Mouse (Mus musculus) liver, embryonic 18 days (tissue): ENCODE results near the gene Cacna1h. TPM values are rescaled to one million over a fixed set of nuclear protein-coding genes. Genes with fewer than 3 reads are reported as not detected.

Experiments used
- polyA plus RNA-seq: library from polyadenylated mRNA; depleted of rRNA; stranded (reverse); fragments of >200 nt; gene quantifications from 2 replicates; pipeline ENCODE4 v1.2.3, GENCODE M21; 2012; rRNA removed

The Cacna1h gene
- 0.38 and 0.97 TPM in 2 replicates for polyA plus RNA-seq

GRCm38 (mm10) chr17:25433617-25434606, at the start of gene Cacna1h:
Cacna1h (minus strand) TSS chr17:25433783.

DNA sequence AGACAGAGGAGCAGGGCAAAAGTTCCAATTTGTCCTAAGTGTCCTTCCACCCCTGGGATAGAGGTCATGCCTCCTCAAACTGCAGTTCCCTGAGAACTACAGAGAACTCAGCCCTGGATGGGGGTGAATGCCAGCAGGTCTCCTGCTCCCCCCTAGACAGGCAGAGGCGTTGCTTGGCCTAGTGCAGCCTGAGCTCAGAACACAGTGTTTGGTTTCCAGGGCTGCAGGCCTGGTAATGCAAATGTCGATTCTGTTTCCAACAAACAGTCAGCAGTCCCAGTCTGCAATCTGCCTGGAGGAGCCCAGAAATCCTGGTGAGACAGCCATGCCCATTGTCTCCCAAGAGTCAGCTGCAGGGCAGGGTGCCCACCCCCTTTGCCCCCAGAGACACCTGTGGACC, 20.7 kb upstream of the Cacna1h start, which contains the start of gene Tekt4:
Gene Tekt4 (plus strand): TSS at position 344 of the 400 bp plus-strand sequence.

DNA sequence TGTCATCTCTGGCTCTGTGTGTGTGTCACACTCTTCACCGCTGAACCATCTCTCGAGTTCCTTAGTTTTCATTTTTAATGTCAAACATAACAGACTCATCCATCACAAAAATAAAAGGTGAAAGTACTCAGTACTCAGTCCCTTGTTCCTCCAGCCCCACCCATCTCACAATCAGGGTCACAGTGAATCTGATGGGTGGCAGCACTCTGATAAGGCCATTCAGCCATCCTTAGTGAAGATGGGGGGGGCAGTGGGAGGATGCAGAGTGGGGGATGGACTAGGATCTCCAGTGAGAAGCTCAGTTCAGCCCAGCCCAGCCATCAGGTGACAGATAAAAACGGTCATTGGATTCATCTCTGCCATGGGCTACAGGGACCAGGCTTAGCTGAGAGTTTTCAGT, 64.6 kb downstream of the Cacna1h start, which contains the start of gene Tpsg1:
Gene Tpsg1 (plus strand): TSS at position 301 of the 400 bp plus-strand sequence.

DNA sequence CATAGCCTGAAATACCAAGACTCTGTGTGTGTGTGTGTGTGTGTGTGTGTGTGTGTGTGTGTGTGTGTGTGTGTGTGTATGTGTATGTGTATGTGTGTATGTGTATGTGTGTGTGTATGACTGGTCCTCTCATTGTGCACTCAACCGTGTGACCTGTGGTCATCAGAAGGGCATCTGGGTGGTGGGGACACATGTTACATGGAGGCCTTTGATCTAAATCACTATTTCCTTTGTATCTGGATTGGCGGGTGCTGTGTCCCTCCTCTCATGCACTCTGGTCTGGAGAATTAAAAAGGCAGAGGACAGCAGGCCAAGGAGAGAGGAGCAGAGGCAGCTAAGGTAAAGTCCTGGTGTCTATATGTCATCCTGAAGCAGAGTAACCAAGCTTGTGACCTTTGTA, 67.6 kb downstream of the Cacna1h start, which contains the start of gene Tpsb2:
Gene Tpsb2 (plus strand): TSS at position 301 of the 400 bp plus-strand sequence.

GRCm38 (mm10) chr17:25345462-25345861, 88.1 kb downstream of the Cacna1h start, which contains the start of gene Tpsab1:
Tpsab1 (minus strand) TSS chr17:25345562.

Other genes starting within 250 kb of the Cacna1h start
- 11.2 and 12.5 TPM in 2 replicates for gene BC003965, start 249.2 kb downstream of the Cacna1h start, polyA plus RNA-seq
- 8.8 and 9.4 TPM in 2 replicates for gene Unkl, start 245.4 kb downstream of the Cacna1h start, polyA plus RNA-seq
- 13.8 and 14.6 TPM in 2 replicates for gene Gnptg, start 193.7 kb downstream of the Cacna1h start, polyA plus RNA-seq
- gene Tsr3, start 193.6 kb downstream of the Cacna1h start, polyA plus RNA-seq = 12.0 and 12.2 TPM in 2 replicates
- gene Baiap3, start 177.4 kb downstream of the Cacna1h start, polyA plus RNA-seq = 0.56 and 1.2 TPM in 2 replicates
- gene Ube2i, start 159.2 kb downstream of the Cacna1h start, polyA plus RNA-seq = 125 and 133 TPM in 2 replicates
- gene Prss34, start 135.4 kb downstream of the Cacna1h start, polyA plus RNA-seq = 2.7 and 3.8 TPM in 2 replicates
- not detected in 2 replicates for gene Prss28, start 125.1 kb downstream of the Cacna1h start, polyA plus RNA-seq
- not detected in 2 replicates for gene Prss29, start 115.1 kb downstream of the Cacna1h start, polyA plus RNA-seq
- gene Tpsab1, start 88.2 kb downstream of the Cacna1h start, polyA plus RNA-seq = 0.02 and 0.05 TPM in 2 replicates
- 0.43 and 0.61 TPM in 2 replicates for gene Tpsb2, start 67.5 kb downstream of the Cacna1h start, polyA plus RNA-seq
- 0.05 TPM in 1 of 2 replicates, not detected in the other for gene Tpsg1, start 64.5 kb downstream of the Cacna1h start, polyA plus RNA-seq
- gene Tekt4, start 20.8 kb upstream of the Cacna1h start, polyA plus RNA-seq = 0.43 and 0.64 TPM in 2 replicates
- not detected in 2 replicates for gene Sstr5, start 63.5 kb upstream of the Cacna1h start, polyA plus RNA-seq
- 0.02 and 0.05 TPM in 2 replicates for gene Sox8, start 136.9 kb upstream of the Cacna1h start, polyA plus RNA-seq
- 5.2 and 6.2 TPM in 2 replicates for gene Lmf1, start 145.3 kb upstream of the Cacna1h start, polyA plus RNA-seq